21 mouse cellular contexts compared by ENCODE assay signal in genomic region chr2:75611041-75611805, GRCm38 (mm10).
"Had no signal": no experiment of that assay in that cellular context is flagged by ENCODE, and none has a peak within 500 bp of the region (broad histone marks: within the 10 kb centered on the region; RNA-seq: fewer than 3 reads in every experiment).

No protein-coding gene starts in this region.

- H3K9me3 ChIP-seq: heart, embryonic 10.5 days; heart, embryonic 12.5 days; hindbrain, embryonic 13.5 days; hindbrain, embryonic 15.5 days; limb, embryonic 10.5 days; limb, embryonic 12.5 days; liver, embryonic 13.5 days; liver, embryonic 15.5 days had no signal

- H3K9ac ChIP-seq: heart, embryonic 12.5 days; hindbrain, embryonic 13.5 days; hindbrain, embryonic 15.5 days; limb, embryonic 12.5 days; liver, embryonic 13.5 days; liver, embryonic 15.5 days had no signal

- H3K27ac ChIP-seq: heart, embryonic 10.5 days; hindbrain, embryonic 13.5 days; hindbrain, embryonic 15.5 days; hindbrain, postnatal 0 days; kidney, postnatal 0 days; left cerebral cortex, adult 2 months; limb, embryonic 12.5 days; liver, embryonic 13.5 days; liver, embryonic 15.5 days had no signal

- DNase-seq: gastrocnemius, postnatal 14 days; gastrocnemius, postnatal 36 days; heart, adult 18-20 months; heart, postnatal 14 days; heart, postnatal 36 days; kidney, adult 11 months; kidney, adult 8-10 months; kidney, postnatal 14 days; liver; liver, embryonic 13.5 days had no signal

- H3K36me3 ChIP-seq: heart, embryonic 10.5 days; heart, embryonic 12.5 days; hindbrain, embryonic 13.5 days; hindbrain, embryonic 15.5 days; limb, embryonic 10.5 days; limb, embryonic 12.5 days; liver, embryonic 13.5 days; liver, embryonic 15.5 days had no signal

- H3K4me2 ChIP-seq: heart, embryonic 12.5 days; hindbrain, embryonic 13.5 days; hindbrain, embryonic 15.5 days; limb, embryonic 12.5 days; liver, embryonic 13.5 days; liver, embryonic 15.5 days had no signal

- H3K4me3 ChIP-seq: heart, embryonic 10.5 days; heart, embryonic 12.5 days; hindbrain, embryonic 13.5 days; hindbrain, embryonic 15.5 days; left cerebral cortex, adult 2 months; limb, embryonic 10.5 days; limb, embryonic 12.5 days; liver, embryonic 13.5 days; liver, embryonic 15.5 days had no signal

- ATAC-seq: hindbrain, postnatal 0 days; intestine, embryonic 16.5 days had no signal

- H3K27me3 ChIP-seq: heart, embryonic 12.5 days had no signal
